Mouse (Mus musculus) right cerebral cortex, postnatal 36 days (tissue): ENCODE measurements around the gene Rgcc.

ENCODE experiments used
- DNase-seq, 2 experiments: peaks; one replicate each; pipeline ENCODE4 v3.0.0; 2022; ENCODE audit warnings: low spot score in 2 of 2, mixed read lengths in 1 of 2

The Rgcc gene

DNA sequence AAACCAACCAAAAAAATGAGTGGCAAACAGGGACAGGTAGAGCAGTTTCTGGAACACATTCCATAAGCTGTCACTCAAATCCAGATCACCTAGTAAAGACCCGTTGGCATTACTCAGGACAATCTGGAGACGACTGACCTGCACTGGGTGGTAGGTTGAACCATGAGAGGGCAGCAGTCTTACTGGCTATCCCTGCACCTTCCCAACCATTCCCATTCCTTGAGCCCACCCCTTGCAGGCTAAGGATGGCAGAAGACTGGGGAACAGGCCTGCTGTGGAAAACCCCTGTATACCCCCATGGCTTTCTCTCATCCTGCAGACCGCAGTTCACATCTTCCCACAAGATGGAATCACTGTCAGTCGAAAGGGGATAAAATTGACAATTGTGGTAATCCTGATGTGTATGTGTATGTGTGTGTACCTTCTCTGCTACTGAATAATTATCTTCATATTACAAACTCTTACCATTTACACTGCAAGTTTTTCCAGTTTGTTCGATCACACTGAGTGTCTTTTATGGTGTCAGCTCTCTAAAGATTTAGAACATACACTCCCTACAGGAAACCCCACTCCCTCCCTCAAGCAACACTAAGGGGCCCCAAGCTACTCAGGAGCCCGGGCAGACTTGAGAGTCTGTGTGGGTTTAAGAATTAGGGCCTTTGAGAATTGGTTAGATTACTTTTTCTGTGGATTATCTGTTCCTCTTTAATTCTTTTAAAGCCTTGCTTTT, 59.6 kb downstream of the Rgcc start:
- no peak for DNase-seq

- DNase-seq: no peak
Measured at GRCm38 (mm10) chr14:79241057-79241570, 60.3 kb downstream of the Rgcc start.

DNA sequence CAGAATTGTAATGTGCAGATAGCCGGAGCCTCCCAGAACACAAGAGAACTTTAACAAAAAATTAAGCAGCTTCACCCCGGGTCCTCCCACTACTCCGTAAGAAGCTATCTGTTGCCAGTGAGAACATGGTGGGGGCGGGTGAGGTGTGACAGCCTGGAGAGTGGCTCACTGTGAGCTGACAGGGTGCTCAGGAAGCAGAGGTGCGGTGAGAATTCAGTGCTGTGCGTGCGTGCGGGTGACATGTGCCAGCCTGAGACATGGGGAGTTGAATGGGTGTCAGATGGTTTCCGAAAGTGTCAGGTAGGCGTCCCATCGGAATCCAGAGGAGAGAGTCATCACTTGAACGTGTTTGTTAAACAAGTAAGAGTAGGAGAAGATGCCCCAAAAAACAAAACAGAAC, 62.0 kb downstream of the Rgcc start:
- peak; percentile 41 to 72 for DNase-seq
